Mouse (Mus musculus) kidney, embryonic 14.5 days (tissue): ENCODE measurements at regions not wholly inside any gene's neighbourhood (a gene's known extent, or its start where the extent isn't known, plus 50 kb on each side); places are given as distances from the start of the nearest gene placed in this dataset.

ENCODE experiments used
- ATAC-seq: fragments of 200-750 bp; cut with Nextera tagmentation; 2 replicates; pipeline ENCODE4 v1.8.0; 2017; ENCODE audit warnings: moderate number of reproducible peaks, mild to moderate bottlenecking, moderate TSS enrichment, moderate library complexity; ENCODE audit not compliant: low FRiP score, low TSS enrichment
- H3K27ac ChIP-seq: fragments of 300-500 bp; sonication (generic); 2 replicates; pipeline ENCODE4 v1.5.1; 2014; ENCODE audit warnings: low read depth, mild to moderate bottlenecking, low read length, moderate library complexity, mixed read lengths
- H3K27me3 ChIP-seq: fragments of 300-500 bp; sonication (generic); 2 replicates; pipeline ENCODE4 v1.6.1; 2014; ENCODE audit warnings: mild to moderate bottlenecking, low read length; ENCODE audit not compliant: control insufficient read depth, insufficient read depth
- H3K36me3 ChIP-seq: fragments of 300-500 bp; sonication (generic); 2 replicates; pipeline ENCODE4 v1.6.1; 2014; ENCODE audit warnings: low read length, mixed read lengths; ENCODE audit not compliant: control insufficient read depth, insufficient read depth
- H3K4me1 ChIP-seq: fragments of 300-500 bp; sonication (generic); 2 replicates; pipeline ENCODE4 v1.6.1; 2014; ENCODE audit warnings: low read length, mixed read lengths; ENCODE audit not compliant: control insufficient read depth, insufficient read depth
- H3K4me2 ChIP-seq: fragments of 300-500 bp; sonication (generic); replicated peaks from 2 replicates; pipeline ENCODE4 v1.6.1; 2014; ENCODE audit warnings: low read depth, mild to moderate bottlenecking, low read length
- H3K4me3 ChIP-seq: fragments of 300-500 bp; sonication (generic); 2 replicates; pipeline ENCODE4 v1.5.1; 2014; ENCODE audit warnings: mild to moderate bottlenecking, low read length
- H3K9ac ChIP-seq: fragments of 300-500 bp; sonication (generic); 2 replicates; pipeline ENCODE4 v1.6.1; 2014; ENCODE audit warnings: low read depth, mild to moderate bottlenecking, low read length, moderate library complexity
- H3K9me3 ChIP-seq: fragments of 300-500 bp; sonication (generic); 2 replicates; pipeline ENCODE4 v1.6.1; 2016; ENCODE audit warnings: low read length; ENCODE audit not compliant: control insufficient read depth
- WGBS: fragments of 180-500 bp; shearing (Covaris S2); extraction: QIAGEN DNeasy Blood & Tissue Kit; methylation state at CpG from one replicate; pipeline ENCODE4 v1.1.7; 2014; 5-methylcytosine and 5-hydroxymethylcytosine counted together

GRCm38 (mm10) chr4:105692380-105692779, 97.3 kb upstream of the Gm12728 start:
- H3K4me1 ChIP-seq = no peaks in the 10 kb centered on the region

GRCm38 (mm10) chr4:105695895-105696294, 93.8 kb upstream of the Gm12728 start:
- H3K4me1 ChIP-seq = no peaks in the 10 kb centered on the region
- H3K4me3 ChIP-seq = no peak overlapping the region
- no peak overlapping the region for H3K27ac ChIP-seq
- no peaks in the 10 kb centered on the region for H3K9me3 ChIP-seq
- H3K4me2 ChIP-seq = no peak overlapping the region
- no peaks in the 10 kb centered on the region for H3K36me3 ChIP-seq
- H3K27me3 ChIP-seq = no peaks in the 10 kb centered on the region
- no peak overlapping the region for H3K9ac ChIP-seq
- WGBS = 27% methylated on average over 2 of the region's 2 CpGs
- no peak for ATAC-seq

More at GRCm38 (mm10) chr4:105692380-105692779, 97.3 kb upstream of the Gm12728 start:
- 58% methylated on average over 4 of the region's 4 CpGs for WGBS
- Histone ChIP-seq H3K36me3 (no peaks in the 10 kb centered on the region), H3K27me3 (no peaks in the 10 kb centered on the region), H3K9me3 (no peaks in the 10 kb centered on the region), H3K4me2 (no peak overlapping the region), H3K4me3 (no peak overlapping the region), H3K27ac (no peak overlapping the region), H3K9ac (no peak overlapping the region)
- ATAC-seq = no peak

- H3K9ac ChIP-seq = no peak overlapping the region
- H3K27ac ChIP-seq = no peak overlapping the region
- no peak for ATAC-seq
- H3K27me3 ChIP-seq = no peaks in the 10 kb centered on the region
- no peaks in the 10 kb centered on the region for H3K9me3 ChIP-seq
- no peak overlapping the region for H3K4me3 ChIP-seq
- no peaks in the 10 kb centered on the region for H3K36me3 ChIP-seq
- H3K4me1 ChIP-seq = no peaks in the 10 kb centered on the region
- WGBS = 91% methylated on average over 4 of the region's 4 CpGs
- no peak overlapping the region for H3K4me2 ChIP-seq
These were observed 92.5 kb upstream of the Gm12728 start for GRCm38 (mm10) chr4:105697123-105697522.

- Histone ChIP-seq H3K9ac (no peak overlapping the region), H3K36me3 (no peaks in the 10 kb centered on the region), H3K27me3 (no peaks in the 10 kb centered on the region), H3K4me3 (no peak overlapping the region), H3K9me3 (no peaks in the 10 kb centered on the region), H3K27ac (no peak overlapping the region), H3K4me1 (no peaks in the 10 kb centered on the region), H3K4me2 (no peak overlapping the region)
- ATAC-seq = no peak
- WGBS = 34% methylated on average over 3 of the region's 3 CpGs
These were observed 87.6 kb upstream of the Gm12728 start for GRCm38 (mm10) chr4:105702036-105702435.

- Histone ChIP-seq H3K9me3 (no peaks in the 10 kb centered on the region), H3K9ac (no peak overlapping the region), H3K27ac (no peak overlapping the region), H3K27me3 (no peaks in the 10 kb centered on the region), H3K36me3 (no peaks in the 10 kb centered on the region), H3K4me3 (no peak overlapping the region), H3K4me1 (no peaks in the 10 kb centered on the region), H3K4me2 (no peak overlapping the region)
- WGBS = 91% methylated on average over 3 of the region's 3 CpGs
- ATAC-seq = no peak
These were observed 86.3 kb upstream of the Gm12728 start for GRCm38 (mm10) chr4:105703408-105703807.

- Histone ChIP-seq H3K27ac (no peak overlapping the region), H3K4me1 (no peaks in the 10 kb centered on the region), H3K9ac (no peak overlapping the region), H3K4me2 (no peak overlapping the region), H3K4me3 (no peak overlapping the region), H3K27me3 (no peaks in the 10 kb centered on the region), H3K9me3 (no peaks in the 10 kb centered on the region), H3K36me3 (no peaks in the 10 kb centered on the region)
- WGBS = 93% methylated on average over 9 of the region's 9 CpGs
- no peak for ATAC-seq
These were observed 85.4 kb upstream of the Gm12728 start for GRCm38 (mm10) chr4:105704271-105704670.

- Histone ChIP-seq H3K27ac (no peak overlapping the region), H3K4me2 (no peak overlapping the region)
- ATAC-seq = no peak
These were observed 83.7 kb upstream of the Gm12728 start for GRCm38 (mm10) chr4:105705996-105706395.

GRCm38 (mm10) chr4:105708080-105708796, 81.4 kb upstream of the Gm12728 start:
- no peak overlapping the region for H3K4me3 ChIP-seq
- ATAC-seq = peak; percentile 79; the same call in 1 of the 2 replicates
- no peak overlapping the region for H3K9ac ChIP-seq
- H3K27me3 ChIP-seq = no peaks in the 10 kb centered on the region
- no peak overlapping the region for H3K27ac ChIP-seq
- peaks cover under 1% of the 10 kb centered on the region; the same call in 1 of the 2 replicates for H3K9me3 ChIP-seq
- no peaks in the 10 kb centered on the region for H3K4me1 ChIP-seq
- H3K4me2 ChIP-seq = no peak overlapping the region
- no peaks in the 10 kb centered on the region for H3K36me3 ChIP-seq
- WGBS = 41% methylated on average over 13 of the region's 13 CpGs

More at GRCm38 (mm10) chr4:105705996-105706395, 83.7 kb upstream of the Gm12728 start:
- 34% methylated on average over 6 of the region's 6 CpGs for WGBS
- Histone ChIP-seq H3K4me3 (no peak overlapping the region), H3K27me3 (no peaks in the 10 kb centered on the region), H3K9me3 (no peaks in the 10 kb centered on the region), H3K36me3 (no peaks in the 10 kb centered on the region), H3K4me1 (no peaks in the 10 kb centered on the region), H3K9ac (no peak overlapping the region)

- Histone ChIP-seq H3K27ac (no peak overlapping the region), H3K36me3 (no peaks in the 10 kb centered on the region), H3K9me3 (peaks cover 3% of the 10 kb centered on the region; the same call in 1 of the 2 replicates), H3K9ac (no peak overlapping the region), H3K4me2 (no peak overlapping the region), H3K4me1 (no peaks in the 10 kb centered on the region), H3K27me3 (no peaks in the 10 kb centered on the region), H3K4me3 (no peak overlapping the region)
- 85% methylated on average over 6 of the region's 6 CpGs for WGBS
- no peak for ATAC-seq
These were observed 75.7 kb upstream of the Gm12728 start for GRCm38 (mm10) chr4:105713956-105714355.
